ENCODE assay signal across 18 mouse cellular contexts in genomic region chr5:123657651-123658050, GRCm38 (mm10). TPM values are rescaled to one million over a fixed set of nuclear protein-coding genes. Genes with fewer than 3 reads are reported as not detected.
DNase-seq lines count a peak whose midpoint lies in the region; ATAC-seq and TF ChIP-seq lines count a peak whose summit lies in the region.
"Had no signal": no experiment of that assay in that cellular context is flagged by ENCODE, and none has a peak within 500 bp of the region (broad histone marks: within the 10 kb centered on the region; RNA-seq: fewer than 3 reads in every experiment).

No protein-coding gene starts in this region.

- no peaks in the 10 kb centered on the region for H3K27me3 ChIP-seq in heart, embryonic 10.5 days (ENCODE audit: insufficient read depth, poor library complexity, severe bottlenecking)
- H3K27me3 ChIP-seq in heart, postnatal 0 days (ENCODE audit: control insufficient read depth, insufficient read depth, low read length): no peaks in the 10 kb centered on the region
- H3K27me3 ChIP-seq: embryonic facial prominence, embryonic 13.5 days; limb, embryonic 12.5 days; liver, embryonic 15.5 days; stomach, embryonic 15.5 days had no signal

- peak overlapping the region; percentile 74 for H3K27ac ChIP-seq in heart, embryonic 10.5 days
- 0 out of 2 replicates have a peak overlapping the region, but pooled peaks have one; percentile 3 for H3K27ac ChIP-seq in heart, postnatal 0 days (ENCODE audit: low read depth)
- H3K27ac ChIP-seq: embryonic facial prominence, embryonic 13.5 days; forebrain, embryonic 10.5 days; hindbrain, embryonic 10.5 days; limb, embryonic 12.5 days; liver, embryonic 15.5 days; stomach, embryonic 15.5 days had no signal

- ATAC-seq in heart, postnatal 0 days (ENCODE audit: insufficient read depth, low read depth): 0 out of 2 replicates have a peak, but pooled peaks have one; percentile 32
- ATAC-seq in megakaryocyte progenitor cell, adult 5-6 weeks (replicated peaks; ENCODE audit: poor library complexity): peak; percentile 53

- DNase-seq in heart, embryonic 10.5 days (ENCODE audit: low spot score): no peak
- DNase-seq in heart, postnatal 10 days: no peak
- DNase-seq in thymus, postnatal 0 days (ENCODE audit: low spot score): peak; percentile 35
- DNase-seq in thymus, postnatal 10 days (ENCODE audit: low spot score in 2 of 2): no peak
- DNase-seq in heart, postnatal 0 days (ENCODE audit: low spot score): no peak
- DNase-seq in kidney, postnatal 25 days: no peak
- no peak for DNase-seq in left cerebral cortex, postnatal 4 days
- DNase-seq: cerebellum, adult 11 months; cerebellum, postnatal 36 days; right cerebral cortex, adult 18-20 months had no signal

- no peaks in the 10 kb centered on the region for H3K9me3 ChIP-seq in heart, embryonic 10.5 days
- H3K9me3 ChIP-seq in heart, postnatal 0 days (replicated peaks; ENCODE audit: control insufficient read depth, low read length): no peaks in the 10 kb centered on the region
- H3K9me3 ChIP-seq: embryonic facial prominence, embryonic 13.5 days; forebrain, embryonic 10.5 days; hindbrain, embryonic 10.5 days; limb, embryonic 12.5 days; liver, embryonic 15.5 days; stomach, embryonic 15.5 days had no signal

- no peak for TF ChIP-seq CTCF in heart, postnatal 0 days (IDR thresholded peaks at IDR 0.05; ENCODE audit: low read depth)

- no peak for TF ChIP-seq EP300 in heart, postnatal 0 days (IDR thresholded peaks at IDR 0.05; ENCODE audit: low read depth)

- H3K4me1 ChIP-seq in heart, embryonic 10.5 days: peaks cover 56% of the 10 kb centered on the region
- H3K4me1 ChIP-seq in heart, postnatal 0 days (ENCODE audit: control insufficient read depth, insufficient read depth): peaks cover 34% of the 10 kb centered on the region
- H3K4me1 ChIP-seq: stomach, embryonic 15.5 days had no signal

- 25% methylated on average over 7 of the region's 7 CpGs for WGBS in heart, embryonic 10.5 days
- 10% methylated on average over 7 of the region's 7 CpGs for WGBS in heart, postnatal 0 days

- peaks cover 23% of the 10 kb centered on the region for H3K36me3 ChIP-seq in heart, embryonic 10.5 days
- peaks cover 27% of the 10 kb centered on the region; the same call in 1 of the 2 replicates for H3K36me3 ChIP-seq in heart, postnatal 0 days (replicated peaks; ENCODE audit: control insufficient read depth, insufficient read depth, low read length)

- H3K4me3 ChIP-seq in heart, embryonic 10.5 days: peak overlapping the region; percentile 16; the same call in 1 of the 2 replicates
- no peak overlapping the region for H3K4me3 ChIP-seq in heart, postnatal 0 days (ENCODE audit: low read depth, low read length)
- H3K4me3 ChIP-seq: embryonic facial prominence, embryonic 13.5 days; forebrain, embryonic 10.5 days; hindbrain, embryonic 10.5 days; limb, embryonic 12.5 days; liver, embryonic 15.5 days; stomach, embryonic 15.5 days had no signal

- H3K9ac ChIP-seq in heart, postnatal 0 days (replicated peaks; ENCODE audit: low read depth, low read length): peak overlapping the region; percentile 42; the same call in 1 of the 2 replicates
- H3K9ac ChIP-seq: embryonic facial prominence, embryonic 13.5 days; limb, embryonic 12.5 days; liver, embryonic 15.5 days; stomach, embryonic 15.5 days had no signal

- peak overlapping the region; percentile 18; the same call in 1 of the 2 replicates for H3K4me2 ChIP-seq in heart, postnatal 0 days (ENCODE audit: low read depth, low read length)
- H3K4me2 ChIP-seq: embryonic facial prominence, embryonic 13.5 days; limb, embryonic 12.5 days; liver, embryonic 15.5 days; midbrain, embryonic 11.5 days; stomach, embryonic 15.5 days had no signal

- intact Hi-C loops in heart, postnatal 10 days (cut with DNase I): no loop called here
- intact Hi-C loops in left cerebral cortex, postnatal 4 days (cut with DNase I): no loop called here

RNA-seq across cellular contexts. Expression of gene Clip1, which starts 26.8 kb away (rescaled TPM):
- 49.1 and 56.0 TPM in 2 replicates for polyA plus RNA-seq in heart, embryonic 10.5 days (2016; fragmentation: Nextera tagmentation; extraction: Ambion mirVana)
- 100 to 1,000 TPM; 135 to 144 TPM for total RNA-seq in heart, postnatal 10 days (2021)
- polyA plus RNA-seq in thymus, postnatal 0 days (2015; fragmentation: Nextera tagmentation; extraction: Ambion mirVana): 30.6 and 33.7 TPM in 2 replicates
- 65.2 and 70.0 TPM in 2 replicates for total RNA-seq in heart, postnatal 0 days (2014; rRNA removed; ENCODE audit: low replicate concordance)
- polyA plus RNA-seq in heart, postnatal 0 days (2015; fragmentation: Nextera tagmentation; extraction: Ambion mirVana): 41.4 and 44.1 TPM in 2 replicates
- 45.7 and 46.4 TPM in 2 replicates for total RNA-seq in megakaryocyte progenitor cell, adult 5-6 weeks (2015)
- total RNA-seq in megakaryocyte progenitor cell, adult 5-6 weeks (2017): 72.5 and 98.3 TPM in 2 replicates
- 100 to 1,000 TPM; 154 to 158 TPM for total RNA-seq in left cerebral cortex, postnatal 4 days (2021)
